In the genomic region with DNA sequence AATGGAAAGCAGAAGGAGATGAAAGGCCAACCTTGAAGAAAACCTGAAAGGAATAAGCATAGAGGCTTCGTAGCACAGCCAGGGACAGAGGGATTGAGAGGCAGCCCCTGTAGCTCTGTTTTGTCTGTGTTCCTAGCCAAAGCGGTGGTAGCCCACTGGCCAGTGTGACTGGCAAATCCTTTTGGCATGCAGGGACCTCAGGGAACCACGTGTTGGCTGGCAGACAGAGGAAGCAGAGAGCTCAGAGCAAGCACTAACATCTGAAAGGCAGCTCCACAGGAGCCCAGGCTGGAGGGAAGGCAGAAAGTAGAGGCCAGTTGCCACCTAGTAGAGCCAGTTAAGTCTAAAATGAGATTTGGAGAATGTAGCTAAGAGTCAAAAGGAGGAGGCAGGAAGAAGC, we compare ENCODE assay signal across 22 mouse cellular contexts.
A peak's percentile ranks its signal among the peaks of the same experiment; 100 is the strongest.
DNase-seq lines count a peak whose midpoint lies in the region; ATAC-seq and TF ChIP-seq lines count a peak whose summit lies in the region.
"Had no signal": no experiment of that assay in that cellular context is flagged by ENCODE, and none has a peak within 500 bp of the region (broad histone marks: within the 10 kb centered on the region; RNA-seq: fewer than 3 reads in every experiment).

No protein-coding gene starts in this region.

- no peaks in the 10 kb centered on the region for H3K9me3 ChIP-seq in midbrain, embryonic 10.5 days (replicated peaks)
- H3K9me3 ChIP-seq in midbrain, embryonic 11.5 days (ENCODE audit: control insufficient read depth, low read length): no peaks in the 10 kb centered on the region
- no peaks in the 10 kb centered on the region for H3K9me3 ChIP-seq in limb, embryonic 10.5 days (replicated peaks)
- H3K9me3 ChIP-seq: embryonic facial prominence, embryonic 13.5 days; forebrain, embryonic 13.5 days; heart, embryonic 15.5 days; hindbrain, embryonic 13.5 days had no signal

- intact Hi-C loops in gastrocnemius, adult 2 months (cut with DNase I): no loop called here

- H3K4me2 ChIP-seq in midbrain, embryonic 11.5 days: no peak overlapping the region
- H3K4me2 ChIP-seq: embryonic facial prominence, embryonic 13.5 days; forebrain, embryonic 13.5 days; heart, embryonic 11.5 days; heart, embryonic 15.5 days; hindbrain, embryonic 13.5 days had no signal

- no peak overlapping the region for H3K4me3 ChIP-seq in gastrocnemius, adult 2 months
- no peak overlapping the region for H3K4me3 ChIP-seq in midbrain, embryonic 10.5 days
- H3K4me3 ChIP-seq in midbrain, embryonic 11.5 days (ENCODE audit: low read depth, low read length): no peak overlapping the region
- H3K4me3 ChIP-seq in limb, embryonic 10.5 days: no peak overlapping the region
- H3K4me3 ChIP-seq: embryonic facial prominence, embryonic 13.5 days; forebrain, embryonic 13.5 days; heart, adult 2 months; heart, embryonic 15.5 days; hindbrain, embryonic 13.5 days had no signal

- no peak overlapping the region for H3K27ac ChIP-seq in gastrocnemius, adult 2 months
- H3K27ac ChIP-seq in midbrain, embryonic 10.5 days (replicated peaks): 0 out of 2 replicates have a peak overlapping the region, but pooled peaks have one; percentile 17
- H3K27ac ChIP-seq in midbrain, embryonic 11.5 days (ENCODE audit: low read depth, low read length): no peak overlapping the region
- H3K27ac ChIP-seq in limb, embryonic 10.5 days: no peak overlapping the region
- H3K27ac ChIP-seq: embryonic facial prominence, embryonic 13.5 days; forebrain, embryonic 13.5 days; heart, adult 2 months; heart, embryonic 15.5 days; hindbrain, embryonic 13.5 days had no signal

- no peak overlapping the region for H3K9ac ChIP-seq in midbrain, embryonic 11.5 days (ENCODE audit: low read length)
- H3K9ac ChIP-seq: embryonic facial prominence, embryonic 13.5 days; forebrain, embryonic 13.5 days; heart, embryonic 15.5 days; hindbrain, embryonic 13.5 days had no signal

- peaks cover 3% of the 10 kb centered on the region for H3K4me1 ChIP-seq in midbrain, embryonic 10.5 days
- no peaks in the 10 kb centered on the region for H3K4me1 ChIP-seq in midbrain, embryonic 11.5 days (ENCODE audit: control insufficient read depth, insufficient read depth, low read length)
- peaks cover 7% of the 10 kb centered on the region; the same call in 1 of the 2 replicates for H3K4me1 ChIP-seq in limb, embryonic 10.5 days
- H3K4me1 ChIP-seq: embryonic facial prominence, embryonic 13.5 days; forebrain, embryonic 13.5 days; heart, embryonic 15.5 days; hindbrain, embryonic 13.5 days had no signal

- DNase-seq in cerebellum, postnatal 10 days: peak; percentile 60 to 76
- no peak for DNase-seq in cerebellum, adult 9-11 months
- peak; percentile 21 for DNase-seq in gastrocnemius, adult 2 months
- no peak for DNase-seq in gastrocnemius, postnatal 10 days
- no peak for DNase-seq in midbrain, embryonic 10.5 days (ENCODE audit: low spot score)
- no peak for DNase-seq in midbrain, embryonic 11.5 days (ENCODE audit: low spot score, missing footprints)
- peak; percentile 27 for DNase-seq in Muller cell, postnatal 12 days (ENCODE audit: inconsistent ontology term)
- no peak for DNase-seq in limb, embryonic 10.5 days (ENCODE audit: low spot score)
- DNase-seq: adrenal gland, postnatal 14 days; cerebellum, adult 11 months; cerebellum, adult 9-10 months; gastrocnemius, postnatal 14 days; heart, adult 2 months; heart, postnatal 14 days had no signal

- H3K36me3 ChIP-seq in midbrain, embryonic 10.5 days: no peaks in the 10 kb centered on the region
- H3K36me3 ChIP-seq in midbrain, embryonic 11.5 days (ENCODE audit: control insufficient read depth, insufficient read depth, low read length): no peaks in the 10 kb centered on the region
- H3K36me3 ChIP-seq in limb, embryonic 10.5 days: no peaks in the 10 kb centered on the region
- H3K36me3 ChIP-seq: embryonic facial prominence, embryonic 13.5 days; heart, embryonic 15.5 days; hindbrain, embryonic 13.5 days had no signal

- WGBS in midbrain, embryonic 10.5 days: 9% methylated on average over 3 of the region's 3 CpGs
- 20% methylated on average over 3 of the region's 3 CpGs for WGBS in midbrain, embryonic 11.5 days
- WGBS in limb, embryonic 10.5 days: 29% methylated on average over 3 of the region's 3 CpGs

- ATAC-seq in midbrain, embryonic 11.5 days (ENCODE audit: low FRiP score): no peak
- ATAC-seq: activated CD4-positive, CD25-positive, alpha-beta regulatory T cell, adult 4 months; forebrain, embryonic 13.5 days; intestine, embryonic 16.5 days; Patski had no signal

- no peak for TF ChIP-seq CTCF in gastrocnemius, adult 2 months (IDR thresholded peaks at IDR 0.05)

- no peaks in the 10 kb centered on the region for H3K27me3 ChIP-seq in midbrain, embryonic 10.5 days (ENCODE audit: low read depth, poor library complexity, severe bottlenecking)
- H3K27me3 ChIP-seq in midbrain, embryonic 11.5 days (ENCODE audit: control insufficient read depth, insufficient read depth, low read length): no peaks in the 10 kb centered on the region
- H3K27me3 ChIP-seq in limb, embryonic 10.5 days (ENCODE audit: low read depth, poor library complexity, severe bottlenecking): no peaks in the 10 kb centered on the region
- H3K27me3 ChIP-seq: embryonic facial prominence, embryonic 13.5 days; forebrain, embryonic 13.5 days; heart, embryonic 15.5 days; hindbrain, embryonic 13.5 days; Patski had no signal

Comparison
In these comparisons a context has a peak if more than half of its experiments do, and no peak if none do; other contexts are left out.
1. DNase-seq: peak in cerebellum, postnatal 10 days (2 of 2), gastrocnemius, adult 2 months (single experiment) and Muller cell, postnatal 12 days (single experiment); none in cerebellum, adult 9-11 months (single experiment), gastrocnemius, postnatal 10 days (single experiment), midbrain, embryonic 10.5 days (single experiment), midbrain, embryonic 11.5 days (single experiment) and limb, embryonic 10.5 days (single experiment).